Mouse (Mus musculus): Measurements from ENCODE around the gene Sept11. TPM values are rescaled to one million over a fixed set of nuclear protein-coding genes. Genes with fewer than 3 reads are reported as not detected.

Gene Sept11
- polyA plus RNA-seq (2014; fragmentation: Illumina TruSeq; extraction: RNeasy Lipid Tissue Mini Kit (QIAGEN cat#74804); ENCODE audit: low read depth, low replicate concordance) = 7.4 TPM

GRCm38 (mm10) chr5:93092857-93093622 lies at the start of gene Sept11:
TSS of gene Sept11 (plus strand) at chr5:93093437.

GRCm38 (mm10) chr5:93044584-93045370 lies 48.5 kb upstream of the Sept11 start, which contains the start of gene Sowahb:
TSS of gene Sowahb (minus strand) at chr5:93045022.

GRCm38 (mm10) chr5:93206109-93207005 lies 113.1 kb downstream of the Sept11 start, which contains the start of the genes Ccni and 2010109A12Rik:
TSS of gene Ccni (minus strand) at chr5:93206495.
TSS of gene 2010109A12Rik (plus strand) at chr5:93206518.

Other genes starting within 250 kb of the Sept11 start
- 2.7 TPM for gene Sowahb, start 48.4 kb upstream of the Sept11 start, polyA plus RNA-seq (2014; fragmentation: Illumina TruSeq; extraction: RNeasy Lipid Tissue Mini Kit (QIAGEN cat#74804); ENCODE audit: low read depth, low replicate concordance)
- gene Ccni, start 113.1 kb downstream of the Sept11 start, polyA plus RNA-seq (2014; fragmentation: Illumina TruSeq; extraction: RNeasy Lipid Tissue Mini Kit (QIAGEN cat#74804); ENCODE audit: low read depth, low replicate concordance) = 310 TPM
- gene 2010109A12Rik, start 113.1 kb downstream of the Sept11 start, polyA plus RNA-seq (2014; fragmentation: Illumina TruSeq; extraction: RNeasy Lipid Tissue Mini Kit (QIAGEN cat#74804); ENCODE audit: low read depth, low replicate concordance) = not detected
- gene Ccng2, start 173.8 kb downstream of the Sept11 start, polyA plus RNA-seq (2014; fragmentation: Illumina TruSeq; extraction: RNeasy Lipid Tissue Mini Kit (QIAGEN cat#74804); ENCODE audit: low read depth, low replicate concordance) = 32.2 TPM

All from liver, adult 10 weeks (tissue).